Mouse (Mus musculus): Measurements from ENCODE around the gene Cdh15. TPM values are rescaled to one million over a fixed set of nuclear protein-coding genes. Genes with fewer than 3 reads are reported as not detected.

Cdh15 gene
- total RNA-seq, 2 experiments from 2014 or later = 15.6 to 20.4 TPM

GRCm38 (mm10) chr8:122875186-122875585 is 27.4 kb downstream of the Cdh15 start:
- DNase-seq = no peak
- intact Hi-C loops (cut with DNase I) = no loop called here

GRCm38 (mm10) chr8:122878231-122878630 is 30.5 kb downstream of the Cdh15 start:
- intact Hi-C loops (cut with DNase I) = no loop called here
- no peak for DNase-seq

DNA sequence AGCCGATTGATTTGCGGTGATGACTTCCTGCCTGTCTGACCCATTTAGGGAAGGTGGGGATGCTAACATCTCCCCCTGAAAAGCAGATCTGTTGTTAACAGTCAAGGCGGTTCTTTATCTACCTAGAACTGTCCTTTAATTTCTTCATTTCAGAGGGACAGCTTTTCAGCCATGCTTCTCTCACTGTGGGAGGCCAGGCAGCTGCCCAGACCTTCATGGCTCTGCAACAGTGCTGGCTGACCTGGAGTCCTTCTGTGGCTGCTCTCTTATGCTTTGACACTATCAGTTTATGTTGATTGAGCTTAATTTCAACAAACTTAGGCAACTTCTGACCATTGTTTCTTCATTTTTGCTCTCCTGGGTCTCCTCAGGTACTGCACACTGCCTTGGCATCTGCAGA is 32.5 kb downstream of the Cdh15 start:
- DNase-seq = no peak
- intact Hi-C loops (cut with DNase I) = no loop called here

- intact Hi-C loops (cut with DNase I) = loop anchor here (1.0 kb wide), 1 partner anchor 43 kb away; no protein-coding TSS in a partner anchor
- no peak for DNase-seq
Measured at GRCm38 (mm10) chr8:122883671-122884070, 35.9 kb downstream of the Cdh15 start.

GRCm38 (mm10) chr8:122891440-122891839 is 43.7 kb downstream of the Cdh15 start:
- no peak for DNase-seq
- intact Hi-C loops (cut with DNase I) = loop anchor here (10.0 kb wide), 1 partner anchor 293 kb away; the partner anchor contains the start of gene Dpep1

DNA sequence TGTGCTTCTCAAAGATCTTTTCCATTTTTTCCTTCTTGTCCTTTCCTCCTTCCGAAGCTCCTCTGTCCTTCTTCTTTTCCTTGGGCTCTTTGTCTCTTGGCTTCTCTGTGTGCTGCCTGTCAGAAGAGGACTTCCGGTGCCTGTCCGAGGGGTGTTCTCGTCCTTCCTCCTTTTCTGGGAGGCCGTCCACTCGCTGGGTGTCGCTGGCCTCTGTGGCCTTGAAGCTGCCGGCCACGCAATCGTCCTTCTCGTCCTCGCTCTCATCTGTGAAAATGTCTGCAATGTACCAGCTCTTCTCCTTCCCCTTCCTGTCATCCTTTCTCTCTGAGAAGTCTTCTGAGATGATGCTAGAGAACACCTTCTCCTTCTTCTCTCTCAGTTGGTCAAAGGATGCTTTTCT is 45.7 kb downstream of the Cdh15 start:
- intact Hi-C loops (cut with DNase I) = loop anchor here (10.0 kb wide), 1 partner anchor 291 kb away; the partner anchor contains the start of gene Dpep1
- DNase-seq = no peak

GRCm38 (mm10) chr8:122896317-122896716 is 48.6 kb downstream of the Cdh15 start:
- no peak for DNase-seq
- intact Hi-C loops (cut with DNase I) = loop anchor here (10.0 kb wide), 1 partner anchor 288 kb away; the partner anchor contains the start of gene Dpep1

- intact Hi-C loops (cut with DNase I) = loop anchor here (10.0 kb wide), 1 partner anchor 288 kb away; the partner anchor contains the start of gene Dpep1
- no peak for DNase-seq
Measured at GRCm38 (mm10) chr8:122897200-122897599, 49.4 kb downstream of the Cdh15 start.

- intact Hi-C loops (cut with DNase I) = loop anchor here (10.0 kb wide), 1 partner anchor 287 kb away; the partner anchor contains the start of gene Dpep1
- DNase-seq = no peak
Measured at GRCm38 (mm10) chr8:122898018-122898417, 50.3 kb downstream of the Cdh15 start.

DNA sequence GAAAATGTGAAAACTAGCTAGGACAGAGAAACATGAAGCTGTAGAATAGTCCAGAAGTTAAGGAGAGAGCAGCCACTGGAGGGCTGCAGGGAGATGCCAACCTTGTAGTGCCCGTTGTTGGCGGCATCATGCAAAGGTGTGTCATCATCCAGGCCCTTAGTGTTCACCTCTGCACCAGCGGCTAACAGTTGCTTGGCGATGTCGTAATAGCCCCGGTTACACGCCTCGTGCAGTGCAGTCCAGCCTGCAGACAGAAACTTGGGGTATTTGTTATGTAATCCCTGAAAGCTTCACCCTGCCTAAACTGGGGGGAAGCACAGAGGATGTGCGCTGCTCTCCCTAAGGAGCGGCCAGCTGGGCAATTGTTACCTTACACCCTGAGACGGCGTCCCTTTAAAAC is 50.7 kb downstream of the Cdh15 start:
- intact Hi-C loops (cut with DNase I) = loop anchor here (10.0 kb wide), 1 partner anchor 286 kb away; the partner anchor contains the start of gene Dpep1

GRCm38 (mm10) chr8:122899085-122899484 is 51.3 kb downstream of the Cdh15 start:
- intact Hi-C loops (cut with DNase I) = loop anchor here (10.0 kb wide), 1 partner anchor 286 kb away; the partner anchor contains the start of gene Dpep1
- no peak for DNase-seq

More for the DNA sequence above, 50.7 kb downstream of the Cdh15 start:
- DNase-seq = no peak

GRCm38 (mm10) chr8:122901476-122901875 is 53.7 kb downstream of the Cdh15 start:
- intact Hi-C loops (cut with DNase I) = no loop called here
- no peak for DNase-seq

GRCm38 (mm10) chr8:122901892-122902515 is 54.2 kb downstream of the Cdh15 start:
- intact Hi-C loops (cut with DNase I) = no loop called here

DNA sequence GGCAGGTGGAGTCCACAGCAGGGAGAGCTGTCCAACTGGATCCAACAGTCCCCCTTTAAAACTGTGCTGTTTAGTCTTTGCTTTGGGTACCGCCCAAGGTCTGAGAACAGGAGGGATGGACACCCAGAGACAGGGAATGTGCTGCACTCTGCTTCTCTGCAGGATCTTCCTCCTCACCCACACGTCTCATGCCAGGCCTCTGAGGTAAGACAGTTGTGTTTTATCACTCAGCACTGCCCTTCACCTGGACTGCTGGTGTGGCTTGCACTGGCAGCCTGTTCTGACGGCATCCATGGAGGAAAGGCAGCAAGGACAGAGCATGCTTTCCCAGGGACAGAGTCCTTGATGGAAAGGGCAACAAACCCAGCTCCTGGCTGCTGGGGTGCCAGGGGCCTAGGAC is 54.8 kb downstream of the Cdh15 start:
- intact Hi-C loops (cut with DNase I) = no loop called here
- no peak for DNase-seq

More at GRCm38 (mm10) chr8:122901892-122902515, 54.2 kb downstream of the Cdh15 start:
- DNase-seq = no peak

DNA sequence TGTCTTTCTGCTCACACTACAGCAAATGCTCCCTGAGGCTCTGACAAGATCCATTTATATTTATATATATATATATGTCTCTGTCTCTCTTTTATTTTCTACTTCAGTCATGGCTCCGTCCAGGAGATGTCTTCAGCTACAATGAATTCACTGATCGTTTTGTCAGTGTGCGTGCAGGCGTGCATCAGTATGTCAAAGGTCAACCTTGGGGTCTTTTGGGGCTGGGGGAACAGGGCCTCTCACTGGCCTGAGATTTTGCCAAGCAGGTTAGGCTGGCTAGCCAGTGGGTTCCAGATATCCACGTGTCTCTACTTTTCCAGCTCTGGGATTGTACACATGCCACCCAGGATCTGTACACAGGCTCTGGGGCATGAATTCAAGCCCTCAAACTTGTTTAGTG is 55.2 kb downstream of the Cdh15 start:
- intact Hi-C loops (cut with DNase I) = no loop called here
- DNase-seq = no peak

DNA sequence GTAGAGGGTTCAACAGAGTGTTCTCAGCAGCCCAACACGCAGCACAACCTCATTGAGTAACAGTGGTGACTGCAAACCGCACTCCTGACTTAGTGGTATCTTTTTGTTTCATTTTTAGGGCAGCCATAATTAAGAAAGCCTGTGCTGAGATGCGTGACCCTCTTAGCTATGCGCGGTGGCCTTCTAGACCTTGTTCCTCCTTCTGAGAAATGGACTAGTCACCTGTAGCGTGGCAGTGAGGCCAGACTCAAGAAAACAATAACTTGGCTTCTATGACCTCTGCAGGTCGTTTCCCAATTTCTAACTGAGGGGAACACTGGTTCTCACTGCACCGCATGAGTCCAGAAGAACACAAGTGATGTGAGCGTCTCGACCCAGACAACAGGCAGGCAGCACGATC is 56.7 kb downstream of the Cdh15 start:
- no peak for DNase-seq

DNA sequence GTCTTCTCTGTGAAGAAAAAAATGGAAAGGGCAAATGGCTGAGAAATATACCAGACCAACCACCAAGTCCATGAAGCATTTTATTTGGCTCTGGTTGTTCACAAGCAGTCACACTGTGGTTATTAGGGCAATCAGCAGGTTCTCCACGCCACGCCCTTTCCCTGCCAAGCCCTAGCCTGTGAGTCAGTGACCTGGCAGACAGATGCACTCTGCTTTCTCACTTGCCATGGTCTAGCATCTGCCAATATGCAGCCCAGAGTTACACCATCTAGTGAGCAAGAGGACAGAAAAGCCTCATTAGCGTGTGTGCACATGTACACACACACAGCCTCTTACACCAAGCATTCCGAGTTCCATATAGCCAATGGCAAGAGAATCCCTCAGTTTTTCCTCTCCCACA is 57.6 kb downstream of the Cdh15 start:
- intact Hi-C loops (cut with DNase I) = loop anchor here (5.0 kb wide), 1 partner anchor 137 kb away; the partner anchor contains the start of gene Ankrd11
- peak in 1 of 2 experiments; percentile 47 for DNase-seq

More for the DNA sequence above, 56.7 kb downstream of the Cdh15 start:
- intact Hi-C loops (cut with DNase I) = no loop called here

DNA sequence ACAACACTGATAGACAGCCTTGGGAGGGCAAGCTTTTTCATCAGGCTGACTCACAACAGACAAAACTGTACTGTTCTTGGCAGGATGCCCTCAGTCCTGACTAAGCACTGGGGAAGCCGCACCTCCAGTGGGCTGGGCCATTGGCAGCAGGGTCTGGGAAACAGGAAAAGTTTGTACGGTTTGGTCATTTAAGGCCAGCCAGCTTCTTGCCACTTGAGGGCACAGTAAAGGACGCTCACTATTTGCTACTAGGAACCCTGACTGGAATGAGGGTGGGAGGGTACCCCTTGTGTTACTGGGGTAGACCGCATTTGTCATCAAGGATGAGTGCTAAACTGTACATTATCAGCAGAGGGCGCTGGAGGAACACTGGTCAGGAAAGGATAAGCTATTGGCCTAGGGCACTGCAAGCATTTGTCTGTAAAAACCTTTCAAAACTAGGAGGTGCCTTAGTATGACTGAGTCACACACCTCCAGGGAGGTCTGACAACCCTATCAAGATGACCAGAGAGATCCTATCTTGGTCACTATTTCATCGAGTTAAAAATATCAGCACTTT is 58.8 kb downstream of the Cdh15 start:
- intact Hi-C loops (cut with DNase I) = loop anchor here (2.0 to 5.0 kb wide), 2 partner anchors 136 to 158 kb away; partner anchors contain the start of gene Ankrd11
- peak; percentile 84 to 89 for DNase-seq

GRCm38 (mm10) chr8:122912150-122912549 is 64.4 kb downstream of the Cdh15 start:
- DNase-seq = no peak

DNA sequence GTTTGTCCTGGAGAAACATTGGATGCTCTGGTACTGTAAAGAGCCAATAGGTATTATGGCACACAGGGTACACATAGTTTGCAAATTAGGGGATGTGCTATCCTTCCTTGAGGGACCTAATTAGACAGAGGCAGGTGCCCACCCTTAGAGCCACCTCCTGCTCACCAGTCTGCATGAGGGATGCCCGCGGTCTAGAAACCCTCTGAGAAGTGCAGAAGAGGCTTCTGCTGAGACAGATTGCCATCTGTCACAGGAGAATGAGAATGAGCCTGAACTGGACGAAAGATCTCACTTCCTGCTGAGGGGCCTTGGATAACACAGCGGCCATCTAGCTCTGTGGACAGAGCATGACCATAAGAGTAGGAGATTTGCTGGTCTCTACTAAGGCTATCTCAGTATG is 65.1 kb downstream of the Cdh15 start:
- intact Hi-C loops (cut with DNase I) = no loop called here
- DNase-seq = no peak

More at GRCm38 (mm10) chr8:122912150-122912549, 64.4 kb downstream of the Cdh15 start:
- intact Hi-C loops (cut with DNase I) = no loop called here

GRCm38 (mm10) chr8:122916766-122917165 is 69.0 kb downstream of the Cdh15 start:
- intact Hi-C loops (cut with DNase I) = no loop called here
- DNase-seq = no peak
